Mouse (Mus musculus): Measurements from ENCODE around the gene Tmem63a.

Tmem63a gene

DNA sequence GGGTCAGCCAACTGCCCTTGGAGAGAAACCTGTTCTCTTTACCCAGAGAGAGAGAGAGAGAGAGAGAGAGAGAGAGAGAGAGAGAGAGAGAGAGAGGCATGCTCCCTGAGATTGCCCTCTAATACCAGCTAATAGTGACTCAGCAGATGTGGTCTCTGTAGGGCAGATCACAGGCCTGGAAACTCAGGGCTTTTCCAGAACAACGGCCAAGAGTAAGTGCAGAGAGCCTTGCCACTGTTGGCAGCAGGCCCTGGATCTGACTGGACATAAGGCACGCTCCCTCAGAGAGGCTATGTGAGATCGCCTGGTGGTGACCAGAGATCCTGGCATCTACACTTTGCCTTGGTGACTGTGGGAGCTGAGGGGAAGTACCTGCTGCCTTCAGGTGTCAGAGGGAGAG is 67.6 kb downstream of the Tmem63a start:
- no peak for DNase-seq (ENCODE audit: low spot score in 2 of 2)

DNA sequence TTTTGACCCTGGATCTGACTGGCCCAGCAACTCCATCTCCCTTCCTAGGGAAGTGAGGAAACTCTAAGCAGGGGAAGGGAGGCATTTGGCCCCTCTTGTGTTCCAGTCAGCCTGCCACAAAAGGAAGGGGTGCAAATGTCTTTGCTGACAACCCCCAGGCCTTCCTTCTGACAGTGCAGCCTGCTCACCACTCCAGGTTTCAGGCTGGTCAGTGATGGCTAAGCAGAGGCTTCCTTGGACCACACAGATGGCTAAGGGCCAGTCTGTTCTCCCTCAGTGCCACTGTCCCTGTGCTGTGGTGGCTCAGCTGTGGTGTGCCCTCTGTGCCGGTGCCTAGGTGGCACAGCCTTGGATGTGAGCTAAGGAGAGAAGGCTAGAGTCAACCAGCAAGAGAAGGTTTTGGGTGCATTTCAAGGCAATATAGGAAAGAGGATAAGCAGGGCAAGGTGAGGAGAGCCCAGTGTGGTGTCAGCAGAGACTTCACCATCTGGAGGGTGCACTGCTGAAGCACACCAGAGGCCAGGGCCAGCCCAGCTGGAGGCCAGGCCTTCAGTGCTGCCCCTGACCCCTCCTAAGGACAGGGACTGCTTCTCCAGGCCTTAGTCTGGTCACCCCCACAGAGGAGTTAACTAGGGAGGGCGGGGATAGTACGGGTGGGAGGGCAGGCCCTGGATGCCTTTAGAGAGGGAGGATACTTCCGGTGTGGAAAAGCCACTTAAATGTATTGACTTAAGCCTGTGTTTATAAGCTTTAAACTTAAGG is 68.2 kb downstream of the Tmem63a start:
- no peak for DNase-seq (ENCODE audit: low spot score in 2 of 2)

DNA sequence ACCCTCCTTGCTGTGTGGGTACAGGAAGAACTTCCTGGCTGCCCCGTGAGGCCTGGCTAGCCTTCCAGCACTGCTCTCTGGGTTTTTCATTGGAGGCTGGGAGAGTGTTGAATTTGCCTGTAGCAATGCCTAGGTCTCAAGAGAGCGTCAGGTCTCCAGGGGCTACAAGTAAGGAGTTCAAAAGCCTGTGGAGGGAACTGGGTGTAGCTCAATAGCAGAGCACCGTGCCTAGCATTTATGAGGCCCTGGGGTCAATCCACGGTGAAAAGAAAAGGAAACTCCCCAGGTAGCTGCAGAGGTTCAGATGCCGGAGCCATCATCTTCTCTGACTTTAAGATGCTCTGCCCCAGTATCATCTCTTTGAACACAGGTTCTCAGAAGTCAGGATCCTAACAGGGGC is 69.5 kb downstream of the Tmem63a start:
- DNase-seq (ENCODE audit: low spot score in 2 of 2), result no peak

DNA sequence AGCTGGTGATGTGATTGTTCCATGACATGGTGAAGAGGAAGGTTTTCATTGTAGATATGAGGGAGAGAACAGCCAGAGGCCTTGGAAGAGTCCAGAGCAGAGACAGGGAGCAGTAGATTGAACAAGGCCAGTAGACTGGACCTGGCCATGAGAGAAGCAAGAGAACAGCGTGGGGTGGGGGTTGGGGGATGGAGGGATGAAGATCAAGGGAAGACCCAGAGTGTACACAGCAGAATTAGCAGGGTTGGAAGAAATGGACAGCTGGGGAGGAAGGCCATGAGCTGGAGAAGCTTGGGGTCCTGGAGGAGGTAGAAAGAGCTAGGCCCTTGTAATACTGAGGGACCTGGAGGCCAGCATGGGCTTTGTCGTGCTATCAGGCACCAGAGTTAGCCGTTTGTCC is 70.3 kb downstream of the Tmem63a start:
- DNase-seq (ENCODE audit: low spot score in 2 of 2), result no peak

DNA sequence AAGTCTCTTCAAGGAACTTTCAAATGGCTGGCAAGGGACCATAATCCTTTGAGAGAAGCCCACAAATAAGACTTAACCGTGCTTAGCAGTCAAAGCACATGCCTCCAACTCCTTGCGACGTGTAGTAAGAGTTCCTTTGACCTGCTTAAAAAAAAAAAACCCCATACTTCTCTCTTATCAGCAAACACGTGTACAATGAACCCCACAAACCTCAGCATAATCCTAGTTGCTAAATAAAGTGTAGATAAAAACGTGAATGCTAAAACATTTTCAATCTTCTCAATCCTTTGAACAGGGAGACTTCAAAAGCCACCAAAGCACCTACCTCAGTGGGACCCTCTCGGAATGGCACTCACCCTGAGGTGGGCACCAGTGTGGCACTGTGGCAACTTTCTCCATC is 71.3 kb downstream of the Tmem63a start:
- DNase-seq (ENCODE audit: low spot score in 2 of 2), result no peak

DNA sequence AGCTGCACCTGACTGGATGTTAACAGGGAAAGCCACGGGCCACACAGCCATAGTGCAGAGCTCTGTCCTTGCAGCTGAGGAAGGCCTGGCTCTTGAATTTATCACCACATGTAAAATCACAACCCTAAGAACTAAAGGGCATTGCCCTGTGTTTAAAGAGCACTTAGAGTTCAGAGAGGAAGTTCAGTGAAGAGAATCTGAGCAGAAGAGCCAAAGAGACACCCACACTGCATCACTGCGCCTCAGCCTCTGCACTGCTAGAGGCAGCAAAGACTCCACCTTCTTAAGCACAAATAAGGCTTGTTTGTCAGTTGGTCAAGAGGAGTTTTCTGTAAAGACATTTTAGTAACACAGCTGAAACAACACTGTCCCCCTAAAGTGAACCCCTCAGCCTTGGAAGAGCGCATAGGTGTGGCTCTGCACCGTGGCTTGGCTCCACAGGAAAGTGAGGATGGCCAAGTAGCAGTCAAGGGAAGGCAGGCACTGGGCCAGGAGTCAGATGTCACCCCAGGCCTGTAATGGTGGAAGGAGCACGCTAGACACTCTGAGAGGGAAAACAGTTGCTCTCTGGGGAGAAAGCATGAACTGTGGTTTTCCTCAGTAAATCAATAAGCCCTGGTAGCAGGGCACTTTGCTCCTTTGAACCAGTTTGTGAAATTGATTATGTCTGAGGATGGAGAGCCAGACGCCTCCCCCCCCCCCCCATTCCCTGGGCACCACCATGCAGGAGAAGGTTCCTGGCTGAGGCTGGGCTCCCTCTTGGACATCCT is 72.8 kb downstream of the Tmem63a start:
- no peak for DNase-seq (ENCODE audit: low spot score in 2 of 2)

DNA sequence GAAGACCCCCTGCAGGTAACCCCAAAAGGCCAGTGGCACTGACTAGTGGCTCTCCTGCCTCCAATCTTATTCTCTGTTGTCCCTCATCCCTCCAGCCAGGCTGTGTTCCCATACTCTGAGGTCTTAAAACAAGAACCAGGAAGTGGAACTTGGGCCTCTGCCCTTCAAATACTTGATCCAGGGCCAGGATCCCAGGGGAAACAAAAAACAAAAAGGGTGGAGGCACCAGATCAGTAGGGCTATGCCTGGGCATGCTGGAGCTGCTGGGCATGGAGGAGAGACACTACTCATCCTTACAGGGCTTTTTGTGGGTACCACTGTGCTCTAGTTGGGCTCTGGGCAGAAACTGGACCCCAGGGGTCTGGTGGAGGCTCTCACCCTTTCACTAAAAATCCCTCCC is 73.4 kb downstream of the Tmem63a start:
- no peak for DNase-seq (ENCODE audit: low spot score in 2 of 2)

DNA sequence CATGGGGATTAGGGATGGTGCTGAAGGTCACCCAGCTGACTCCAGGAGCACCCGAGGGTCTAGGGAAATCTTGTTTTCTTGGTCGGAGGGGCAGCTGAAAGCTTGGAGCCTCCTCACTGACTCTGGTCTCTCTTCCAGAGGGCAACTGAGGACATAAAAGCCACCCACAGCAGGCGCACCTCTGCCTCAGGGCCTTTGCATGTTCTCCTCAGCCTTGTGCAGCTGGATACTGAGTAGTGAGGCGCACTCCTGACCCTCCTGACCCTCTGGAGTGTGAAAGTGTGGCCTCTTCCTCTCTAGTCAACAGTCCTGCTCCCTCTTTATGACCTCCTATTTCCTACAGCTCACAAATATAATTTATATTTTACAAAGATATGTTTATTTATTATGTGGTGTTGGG is 73.9 kb downstream of the Tmem63a start:
- no peak for DNase-seq (ENCODE audit: low spot score in 2 of 2)

DNA sequence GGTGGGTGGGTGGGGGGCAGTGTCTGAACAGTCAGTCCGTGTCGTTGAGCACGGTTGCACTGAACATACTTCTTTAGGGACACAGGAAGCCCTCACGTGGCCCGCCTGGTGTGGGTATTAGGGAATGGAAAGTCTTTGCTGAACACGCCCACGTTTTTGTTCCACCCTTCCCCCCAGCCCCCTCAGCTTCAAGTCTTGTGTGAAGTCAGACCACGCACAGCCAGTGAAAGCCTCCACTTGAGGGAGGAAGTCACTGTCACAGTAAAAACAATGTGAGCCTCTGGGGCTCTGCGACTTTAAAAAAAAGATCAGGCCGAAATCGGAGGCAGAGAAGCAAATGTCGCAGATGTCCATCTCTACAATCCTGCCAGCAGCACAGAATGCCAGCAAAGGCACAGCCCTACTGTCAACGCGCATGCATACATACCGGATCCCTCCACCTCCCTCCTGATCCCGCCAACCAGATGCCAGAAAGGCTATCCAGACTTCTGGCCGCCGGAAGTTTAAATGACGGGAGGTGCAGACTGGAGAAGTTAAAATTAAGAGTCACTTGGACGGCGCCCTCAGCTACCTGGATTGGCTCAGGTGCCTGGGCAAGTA is 74.5 kb downstream of the Tmem63a start:
- DNase-seq (ENCODE audit: low spot score in 2 of 2), result peak; percentile 32 to 50

DNA sequence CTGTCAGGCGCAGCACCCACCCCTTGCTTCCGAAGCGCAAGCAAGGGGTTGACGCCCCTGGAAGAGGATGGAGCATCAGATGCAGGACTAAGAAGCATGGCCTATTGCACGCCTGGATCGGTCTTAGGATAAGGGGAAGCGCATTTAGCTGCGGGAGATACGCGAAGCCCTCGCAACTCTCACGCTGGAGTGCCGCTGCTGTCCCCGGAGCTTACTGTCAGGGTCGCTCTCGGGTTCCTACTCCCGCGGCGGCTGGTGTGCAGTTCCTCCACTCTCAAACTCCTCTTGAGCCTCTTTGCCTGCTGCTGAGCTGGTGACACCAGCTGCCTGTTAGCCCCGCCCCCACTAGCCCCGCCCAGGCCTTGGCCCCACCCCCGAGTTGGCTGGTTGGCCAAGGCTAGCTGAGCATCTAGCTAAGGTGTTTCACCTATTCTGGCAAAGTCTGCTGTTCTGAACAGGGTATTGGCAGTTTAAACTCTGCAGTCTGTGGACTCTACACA is 75.1 kb downstream of the Tmem63a start:
- peak; percentile 37 to 57 for DNase-seq (ENCODE audit: low spot score in 2 of 2)

DNA sequence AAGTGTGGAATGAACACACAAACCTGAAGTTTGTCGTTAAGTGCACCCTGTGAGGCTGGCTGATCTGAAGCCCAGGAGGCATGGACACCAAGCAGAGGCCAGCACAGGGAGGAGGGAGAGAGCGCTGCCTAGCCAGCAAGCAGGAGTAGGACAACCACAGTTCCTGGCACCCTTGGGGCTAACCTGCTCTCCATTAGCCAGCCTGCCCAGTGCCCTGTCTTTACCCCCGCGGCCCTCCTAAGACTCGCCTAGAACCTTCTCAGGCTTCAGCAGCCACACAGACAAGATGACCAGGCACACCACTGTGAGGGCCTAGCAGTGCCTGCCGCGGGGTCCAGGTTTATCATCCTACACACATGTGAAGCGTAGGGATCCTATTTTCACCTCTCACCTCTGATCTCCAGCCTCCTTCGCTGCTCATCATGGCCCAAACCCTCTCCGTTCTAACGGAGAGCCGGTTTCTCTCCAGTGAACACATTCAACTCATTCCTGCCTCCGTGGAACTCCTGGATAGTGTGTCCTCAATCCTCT is 75.8 kb downstream of the Tmem63a start:
- DNase-seq (ENCODE audit: low spot score in 2 of 2), result no peak

DNA sequence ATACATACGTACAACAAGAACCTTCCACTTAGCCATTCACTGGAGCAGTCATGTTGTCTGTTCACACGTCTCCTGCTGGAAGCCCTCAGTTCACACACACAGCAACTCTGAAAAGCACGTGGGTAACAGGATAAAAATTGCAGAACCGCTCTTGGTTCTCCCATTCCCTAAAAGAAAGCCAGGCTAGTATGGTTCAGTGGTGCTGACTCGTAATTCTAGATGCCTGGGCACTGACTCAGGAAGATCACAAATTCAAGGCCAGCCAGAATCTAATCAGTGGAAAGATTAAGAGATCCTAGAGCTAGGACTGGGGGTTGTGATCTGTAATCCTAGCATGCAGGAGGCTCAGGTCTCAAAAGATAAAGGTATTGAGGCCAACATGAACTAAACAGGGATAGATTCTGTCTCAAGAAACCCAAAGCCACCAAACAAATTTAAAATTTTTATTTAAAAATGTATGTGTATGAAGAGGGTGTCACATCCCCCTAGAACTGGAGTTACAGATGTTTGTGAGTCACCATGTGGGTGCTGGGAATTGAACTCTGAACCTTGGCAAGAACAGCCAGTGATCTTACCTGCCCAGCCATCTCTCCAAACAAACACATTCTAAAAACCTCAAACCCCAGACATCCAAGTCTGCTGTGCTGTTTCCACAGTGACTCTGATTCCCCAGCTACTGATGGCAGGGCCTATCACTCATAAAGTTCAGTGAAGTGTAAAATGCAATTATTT is 78.8 kb downstream of the Tmem63a start, which contains the start of gene Ephx1:
Ephx1 (minus strand) TSS at position 149 of the 732 bp plus-strand sequence.
- DNase-seq (ENCODE audit: low spot score in 2 of 2), result no peak

DNA sequence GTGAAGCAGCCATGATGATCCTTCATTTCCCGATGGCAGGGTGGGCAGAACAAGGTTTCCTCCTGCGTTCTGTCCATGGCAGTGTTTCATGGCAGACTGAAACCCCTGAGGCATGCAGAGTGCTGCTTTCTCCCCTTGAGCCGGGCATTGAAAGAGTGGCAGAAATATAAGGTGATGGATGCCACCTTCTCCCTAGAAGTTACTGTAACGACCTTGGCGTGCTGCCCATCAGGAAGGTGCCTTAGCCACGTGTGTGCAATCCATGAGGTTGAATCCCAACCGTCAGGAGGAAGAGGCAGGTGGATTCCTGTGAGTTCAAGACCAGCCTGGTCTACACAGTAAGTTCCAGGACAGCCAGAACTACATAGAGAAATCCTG is 79.3 kb downstream of the Tmem63a start:
- DNase-seq (ENCODE audit: low spot score in 2 of 2), result no peak

DNA sequence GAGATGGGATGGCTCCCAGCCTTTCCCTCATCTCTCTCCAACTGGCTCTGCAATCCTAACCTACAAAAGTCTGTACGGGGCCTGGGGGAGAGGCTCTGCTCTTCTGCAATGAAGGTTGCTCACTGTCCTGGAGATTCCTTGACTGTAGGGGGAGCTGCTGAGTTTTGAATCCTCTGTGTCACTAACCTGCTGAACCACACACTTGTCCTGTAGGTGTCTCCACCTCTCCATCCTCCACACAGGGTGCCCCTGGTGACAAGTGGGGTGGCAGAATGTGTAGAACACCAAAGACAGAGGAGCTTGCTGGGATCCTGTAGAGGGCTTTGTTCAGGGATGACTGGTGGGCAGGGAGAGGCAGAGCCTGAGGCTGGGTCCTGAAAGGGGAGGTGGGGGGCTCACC is 80.1 kb downstream of the Tmem63a start:
- DNase-seq (ENCODE audit: low spot score in 2 of 2), result peak in 1 of 2 experiments; percentile 39

All from frontal cortex, postnatal 25 days (tissue).